Mouse (Mus musculus): ENCODE measurements at regions not wholly inside any gene's neighbourhood (a gene's known extent, or its start where the extent isn't known, plus 50 kb on each side); places are given as distances from the start of the nearest gene placed in this dataset.

DNA sequence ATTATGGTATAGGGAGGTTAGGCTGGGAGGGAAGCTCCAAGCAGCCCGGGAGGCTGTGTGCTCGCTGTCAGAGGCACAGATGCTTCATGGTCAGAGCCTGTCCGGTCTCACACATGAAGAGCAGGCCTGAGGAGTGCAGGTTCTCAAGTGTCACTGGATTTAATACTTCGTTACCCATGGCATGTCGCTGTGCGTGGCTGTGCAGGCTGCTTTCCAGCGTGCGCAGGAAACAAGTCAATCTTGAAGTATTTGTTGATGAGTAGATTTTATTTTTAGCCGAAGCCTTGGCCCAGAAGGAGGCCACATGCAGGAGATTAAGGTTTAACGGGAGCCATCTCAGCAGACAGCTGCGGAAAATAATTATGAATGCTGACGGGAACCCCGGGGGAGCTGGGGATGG is 130.3 kb upstream of the Twist2 start:
- TF ChIP-seq POLR2A (IDR thresholded peaks at IDR 0.05; ENCODE audit: borderline replicate concordance, extremely low read depth, low read depth, low read length) (no peak), CTCF (IDR thresholded peaks at IDR 0.05; ENCODE audit: insufficient read depth, low read length) (no peak)
- Histone ChIP-seq H3K4me3 (replicated peaks; ENCODE audit: extremely low read depth, low read depth, low read length) (no peak overlapping the region), H3K4me1 (ENCODE audit: control insufficient read depth, insufficient read depth, low read length) (no peaks in the 10 kb centered on the region)
- WGBS, result 57% methylated on average over 13 of the region's 13 CpGs
- no peak for DNase-seq

DNA sequence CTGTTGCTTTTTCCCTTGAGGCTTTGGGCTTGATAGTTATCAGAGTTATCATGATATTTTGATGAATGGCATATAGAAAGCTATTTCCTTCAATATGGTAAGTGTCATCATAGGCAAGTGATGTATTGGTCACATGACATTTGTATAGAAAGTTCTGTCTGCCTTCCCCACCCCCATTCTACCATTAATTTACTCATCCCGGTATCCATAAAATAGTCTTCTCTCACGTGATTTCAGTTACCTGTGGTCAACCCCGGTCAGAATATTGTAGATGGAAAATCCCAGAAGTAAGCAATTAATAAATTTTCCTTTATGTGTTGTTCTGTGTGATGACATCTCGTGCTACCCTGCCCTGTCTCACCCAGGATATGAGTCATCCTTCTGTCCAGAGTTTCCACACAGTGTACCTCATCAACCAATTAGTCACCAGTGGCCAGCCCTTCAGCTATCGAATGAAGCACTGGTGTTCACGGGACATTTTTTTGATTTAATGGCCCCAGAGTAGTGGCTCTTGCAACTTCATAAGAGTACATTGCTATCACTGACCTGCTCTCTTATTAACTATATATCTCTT is 127.1 kb upstream of the Twist2 start:
- DNase-seq, result no peak
- Histone ChIP-seq H3K4me3 (replicated peaks; ENCODE audit: extremely low read depth, low read depth, low read length) (no peak overlapping the region), H3K4me1 (ENCODE audit: control insufficient read depth, insufficient read depth, low read length) (no peaks in the 10 kb centered on the region)
- TF ChIP-seq POLR2A (IDR thresholded peaks at IDR 0.05; ENCODE audit: borderline replicate concordance, extremely low read depth, low read depth, low read length) (no peak), CTCF (IDR thresholded peaks at IDR 0.05; ENCODE audit: insufficient read depth, low read length) (no peak)
- 76% methylated on average over 6 of the region's 6 CpGs for WGBS

DNA sequence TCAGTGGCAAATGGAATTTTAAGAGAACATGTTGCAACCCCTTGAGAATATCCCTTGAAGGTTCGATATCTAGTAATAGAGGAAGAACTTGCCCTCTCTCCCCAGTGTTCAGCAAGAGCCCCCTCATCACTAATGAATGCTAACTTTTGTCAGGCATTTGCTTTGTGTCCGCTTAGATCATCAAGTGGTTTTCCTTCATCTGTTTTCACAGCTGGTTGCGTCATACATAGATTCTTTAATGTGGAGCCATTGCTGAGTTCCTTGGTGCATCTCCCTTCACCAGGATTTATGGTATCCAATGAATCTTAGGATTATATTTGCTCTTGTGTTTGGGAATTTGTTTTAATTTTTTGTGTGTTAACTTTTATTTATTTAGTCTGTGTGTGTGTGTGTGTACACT is 124.2 kb upstream of the Twist2 start:
- Histone ChIP-seq H3K4me3 (replicated peaks; ENCODE audit: extremely low read depth, low read depth, low read length) (no peak overlapping the region), H3K4me1 (ENCODE audit: control insufficient read depth, insufficient read depth, low read length) (no peaks in the 10 kb centered on the region)
- no peak for DNase-seq
- 74% methylated on average over 3 of the region's 3 CpGs for WGBS
- TF ChIP-seq CTCF (IDR thresholded peaks at IDR 0.05; ENCODE audit: insufficient read depth, low read length) (no peak), POLR2A (IDR thresholded peaks at IDR 0.05; ENCODE audit: borderline replicate concordance, extremely low read depth, low read depth, low read length) (no peak)

DNA sequence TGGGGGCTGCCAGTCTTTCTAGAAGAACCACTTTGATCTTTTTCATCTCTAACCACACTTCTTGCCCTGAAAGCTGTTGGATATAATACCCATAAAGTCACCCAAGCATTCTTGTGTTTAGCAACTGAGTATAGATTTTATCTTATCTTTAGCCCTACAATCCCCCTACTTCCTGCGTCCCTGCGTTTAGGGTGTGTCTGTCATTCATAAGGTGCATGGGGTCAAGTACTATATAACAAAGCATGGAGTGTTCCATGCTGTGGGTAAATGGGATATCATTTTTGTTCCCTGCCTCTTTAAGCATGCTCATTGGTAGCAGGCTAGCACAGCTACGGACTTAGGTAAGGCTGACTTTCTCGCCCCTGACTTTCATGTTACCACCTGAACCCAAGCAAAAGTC is 122.5 kb upstream of the Twist2 start:
- no peak for TF ChIP-seq POLR2A (IDR thresholded peaks at IDR 0.05; ENCODE audit: borderline replicate concordance, extremely low read depth, low read depth, low read length)
- TF ChIP-seq CTCF (IDR thresholded peaks at IDR 0.05; ENCODE audit: insufficient read depth, low read length), result no peak
- no peak for DNase-seq
- Histone ChIP-seq H3K4me1 (ENCODE audit: control insufficient read depth, insufficient read depth, low read length) (no peaks in the 10 kb centered on the region), H3K4me3 (replicated peaks; ENCODE audit: extremely low read depth, low read depth, low read length) (no peak overlapping the region)
- WGBS, result 39% methylated on average over 4 of the region's 4 CpGs

DNA sequence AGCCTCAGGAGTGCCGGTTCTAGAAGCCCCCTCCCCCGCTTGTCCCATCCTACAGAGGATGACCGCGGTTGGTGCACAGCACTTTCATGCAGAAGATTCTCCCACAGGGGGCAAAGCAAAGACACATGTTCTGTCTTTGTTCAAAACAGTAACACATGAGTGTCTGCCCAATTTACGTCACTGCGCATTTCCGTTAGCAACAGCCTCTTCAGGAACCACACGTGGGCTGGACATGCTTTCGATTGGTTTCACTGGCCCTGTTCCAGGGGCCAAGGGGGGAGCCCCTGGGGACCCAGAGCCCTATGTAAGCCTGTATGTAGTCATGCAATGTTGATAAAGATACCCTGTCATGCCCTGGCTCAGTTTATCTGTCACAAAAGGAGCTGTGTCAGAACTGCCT is 116.2 kb upstream of the Twist2 start:
- TF ChIP-seq CTCF (IDR thresholded peaks at IDR 0.05; ENCODE audit: insufficient read depth, low read length) (no peak), POLR2A (IDR thresholded peaks at IDR 0.05; ENCODE audit: borderline replicate concordance, extremely low read depth, low read depth, low read length) (no peak)
- H3K4me3 ChIP-seq (replicated peaks; ENCODE audit: extremely low read depth, low read depth, low read length), result no peak overlapping the region
- 69% methylated on average over 9 of the region's 9 CpGs for WGBS
- DNase-seq, result no peak
- H3K4me1 ChIP-seq (ENCODE audit: control insufficient read depth, insufficient read depth, low read length), result no peaks in the 10 kb centered on the region

DNA sequence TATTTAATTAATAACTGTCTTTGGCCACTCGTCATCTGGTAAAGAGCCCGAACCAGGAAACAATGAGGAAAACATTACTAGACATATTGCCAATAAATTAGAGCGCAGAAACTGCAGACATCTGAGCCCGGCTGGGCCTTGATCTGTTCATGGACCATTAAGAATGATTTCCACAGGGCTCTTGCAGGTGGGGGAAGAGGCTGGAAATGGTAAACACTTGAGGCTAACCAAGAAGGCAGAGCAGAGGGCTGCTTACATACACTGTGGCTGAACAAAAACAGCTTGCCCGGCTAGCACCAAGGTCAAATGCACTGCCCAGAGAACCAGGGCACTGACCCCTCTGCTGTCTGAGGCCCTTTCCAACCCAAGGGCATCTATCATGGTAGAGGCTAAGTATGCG is 115.5 kb upstream of the Twist2 start:
- DNase-seq, result no peak
- TF ChIP-seq CTCF (IDR thresholded peaks at IDR 0.05; ENCODE audit: insufficient read depth, low read length) (no peak), POLR2A (IDR thresholded peaks at IDR 0.05; ENCODE audit: borderline replicate concordance, extremely low read depth, low read depth, low read length) (no peak)
- WGBS, result 69% methylated on average over 6 of the region's 6 CpGs
- no peak overlapping the region for H3K4me3 ChIP-seq (replicated peaks; ENCODE audit: extremely low read depth, low read depth, low read length)
- H3K4me1 ChIP-seq (ENCODE audit: control insufficient read depth, insufficient read depth, low read length), result no peaks in the 10 kb centered on the region

DNA sequence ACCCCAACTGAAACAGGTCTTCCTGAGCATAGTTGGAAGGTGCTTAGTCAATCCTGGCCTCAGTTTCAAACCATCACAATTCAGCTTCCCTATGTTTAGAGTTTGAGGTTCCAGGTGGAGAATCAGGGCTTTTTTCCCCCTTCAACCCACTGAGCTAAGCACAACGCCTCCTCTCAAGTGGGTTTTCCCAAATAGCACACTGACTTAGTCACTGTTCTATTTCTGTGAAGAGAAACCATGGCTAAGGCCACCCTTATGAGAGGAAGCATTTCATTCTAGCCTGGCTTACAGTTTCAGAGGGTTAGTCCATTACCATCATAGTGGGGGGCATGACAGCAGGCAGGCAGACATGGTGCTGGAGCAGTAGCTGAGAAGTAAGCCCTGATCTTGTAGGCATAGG is 109.7 kb upstream of the Twist2 start:
- no peak for DNase-seq
- Histone ChIP-seq H3K4me3 (replicated peaks; ENCODE audit: extremely low read depth, low read depth, low read length) (no peak overlapping the region), H3K4me1 (ENCODE audit: control insufficient read depth, insufficient read depth, low read length) (no peaks in the 10 kb centered on the region)
- no peak for TF ChIP-seq CTCF (IDR thresholded peaks at IDR 0.05; ENCODE audit: insufficient read depth, low read length)
- TF ChIP-seq POLR2A (IDR thresholded peaks at IDR 0.05; ENCODE audit: borderline replicate concordance, extremely low read depth, low read depth, low read length), result no peak
- WGBS, result 77% methylated on average over 1 of the region's 1 CpGs

DNA sequence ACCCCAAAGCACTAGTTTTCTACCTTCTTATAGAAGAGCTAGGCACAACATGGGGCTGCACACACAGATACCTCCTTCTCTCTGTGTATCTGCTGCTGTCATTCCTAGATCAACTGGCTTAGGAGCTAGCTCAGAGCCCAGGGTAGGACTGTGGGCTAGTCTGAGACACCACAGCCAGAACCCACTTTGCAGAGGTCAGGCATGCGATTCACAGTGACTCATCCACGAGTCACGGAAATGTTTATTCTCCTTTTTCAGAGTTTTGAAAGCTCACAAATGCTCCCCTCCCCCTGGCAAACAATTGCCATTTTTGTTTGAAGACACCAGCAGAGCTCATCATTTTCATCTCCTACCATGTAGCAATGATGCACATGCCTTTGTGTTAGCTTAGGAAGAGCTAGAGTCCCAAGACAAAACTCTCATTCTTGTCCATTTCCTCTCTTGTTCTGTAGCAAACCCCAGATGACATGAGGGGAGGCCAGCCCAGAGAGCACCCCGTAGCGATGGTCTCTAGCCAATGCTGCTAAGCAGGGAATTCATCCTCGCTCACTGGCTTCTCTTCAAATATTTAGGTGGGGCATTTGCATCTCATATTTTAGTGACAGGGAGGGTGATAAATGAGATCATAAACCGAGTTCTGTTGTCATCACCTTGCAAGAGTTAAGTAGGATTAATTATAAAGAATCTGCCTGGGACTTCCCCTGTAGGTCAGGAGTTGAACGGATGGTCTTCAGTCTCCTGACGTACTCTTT is 108.4 kb upstream of the Twist2 start:
- WGBS, result 64% methylated on average over 9 of the region's 9 CpGs
- Histone ChIP-seq H3K4me1 (ENCODE audit: control insufficient read depth, insufficient read depth, low read length) (no peaks in the 10 kb centered on the region), H3K4me3 (replicated peaks; ENCODE audit: extremely low read depth, low read depth, low read length) (no peak overlapping the region)
- no peak for TF ChIP-seq CTCF (IDR thresholded peaks at IDR 0.05; ENCODE audit: insufficient read depth, low read length)
- TF ChIP-seq POLR2A (IDR thresholded peaks at IDR 0.05; ENCODE audit: borderline replicate concordance, extremely low read depth, low read depth, low read length), result no peak
- no peak for DNase-seq

DNA sequence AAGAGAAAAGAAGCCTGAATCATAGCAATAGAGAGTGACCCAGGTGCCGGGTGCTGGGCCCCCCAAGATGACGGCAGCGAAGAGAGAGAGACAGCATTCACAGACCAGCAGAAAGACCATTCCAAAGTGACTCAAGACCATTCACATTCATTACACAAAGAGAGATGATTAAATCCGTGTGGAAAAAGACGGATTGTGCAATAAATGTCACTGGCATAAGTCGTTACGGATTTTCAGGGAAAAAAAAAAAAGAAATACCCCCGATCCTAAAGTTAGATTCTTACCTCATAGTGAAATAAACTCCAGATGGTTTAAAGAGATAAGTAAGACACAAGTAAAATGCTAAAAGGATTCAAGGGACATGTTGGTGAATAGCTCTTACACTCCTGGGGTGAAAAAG is 104.2 kb upstream of the Twist2 start:
- TF ChIP-seq POLR2A (IDR thresholded peaks at IDR 0.05; ENCODE audit: borderline replicate concordance, extremely low read depth, low read depth, low read length) (no peak), CTCF (IDR thresholded peaks at IDR 0.05; ENCODE audit: insufficient read depth, low read length) (no peak)
- WGBS, result 70% methylated on average over 8 of the region's 8 CpGs
- H3K4me3 ChIP-seq (replicated peaks; ENCODE audit: extremely low read depth, low read depth, low read length), result no peak overlapping the region
- no peak for DNase-seq
- no peaks in the 10 kb centered on the region for H3K4me1 ChIP-seq (ENCODE audit: control insufficient read depth, insufficient read depth, low read length)

DNA sequence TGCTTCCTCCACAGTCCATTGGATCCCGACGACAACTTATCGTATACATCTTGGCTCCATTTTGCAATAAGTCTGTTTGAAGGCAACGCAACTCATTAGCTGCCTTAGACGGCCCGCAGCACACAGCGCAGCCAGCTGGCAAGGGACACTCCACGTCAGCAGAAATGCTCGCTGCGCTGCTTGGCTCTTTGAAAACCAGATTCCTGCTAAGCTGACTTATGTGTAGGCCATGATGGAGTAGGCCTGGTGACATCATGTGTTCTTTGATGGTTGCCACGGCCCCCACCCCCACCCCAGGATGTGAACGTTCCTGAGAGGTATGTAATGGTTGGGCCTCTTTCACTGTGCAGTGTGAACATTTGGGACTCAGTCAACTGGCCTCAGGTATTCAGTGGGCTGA is 99.8 kb upstream of the Twist2 start:
- Histone ChIP-seq H3K4me3 (replicated peaks; ENCODE audit: extremely low read depth, low read depth, low read length) (no peak overlapping the region), H3K4me1 (ENCODE audit: control insufficient read depth, insufficient read depth, low read length) (no peaks in the 10 kb centered on the region)
- DNase-seq, result no peak
- WGBS, result 71% methylated on average over 12 of the region's 12 CpGs
- TF ChIP-seq POLR2A (IDR thresholded peaks at IDR 0.05; ENCODE audit: borderline replicate concordance, extremely low read depth, low read depth, low read length), result no peak
- no peak for TF ChIP-seq CTCF (IDR thresholded peaks at IDR 0.05; ENCODE audit: insufficient read depth, low read length)
